Mouse (Mus musculus) ovary, postnatal 14 days (tissue): ENCODE measurements around the gene Gm13289.
"Not testable (repeated sequence)": the region's sequence is repeated elsewhere in the genome, so short reads cannot be mapped to it uniquely, and the experiment has no call there.

Experiments used
- DNase-seq: peaks from one replicate; pipeline ENCODE4 v3.0.0; 2022; ENCODE audit warnings: low spot score

Gm13289 gene

DNA sequence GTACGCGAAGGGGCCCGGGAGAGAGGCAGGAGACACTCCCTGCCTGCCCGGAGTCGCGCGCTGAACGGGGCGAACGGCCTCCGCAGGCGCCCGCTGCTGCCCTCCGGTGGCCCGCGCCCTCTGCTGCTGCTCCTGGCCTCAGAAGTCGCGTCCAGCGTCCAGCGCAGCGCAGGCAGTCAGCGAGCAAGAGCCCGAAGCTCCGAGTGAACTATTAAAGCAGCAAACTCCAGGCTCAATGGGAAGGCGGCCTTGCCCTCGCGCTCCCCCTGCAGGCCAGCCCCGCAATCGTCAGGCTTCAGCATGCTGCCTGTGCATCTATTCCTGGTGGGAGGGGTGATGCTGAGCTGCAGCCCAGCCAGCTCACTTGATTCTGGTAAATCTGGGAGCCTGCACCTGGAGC, at the start of gene Gm13289:
Gm13289 (plus strand) TSS at position 301 of the 400 bp plus-strand sequence.
- DNase-seq = not testable (repeated sequence)

DNA sequence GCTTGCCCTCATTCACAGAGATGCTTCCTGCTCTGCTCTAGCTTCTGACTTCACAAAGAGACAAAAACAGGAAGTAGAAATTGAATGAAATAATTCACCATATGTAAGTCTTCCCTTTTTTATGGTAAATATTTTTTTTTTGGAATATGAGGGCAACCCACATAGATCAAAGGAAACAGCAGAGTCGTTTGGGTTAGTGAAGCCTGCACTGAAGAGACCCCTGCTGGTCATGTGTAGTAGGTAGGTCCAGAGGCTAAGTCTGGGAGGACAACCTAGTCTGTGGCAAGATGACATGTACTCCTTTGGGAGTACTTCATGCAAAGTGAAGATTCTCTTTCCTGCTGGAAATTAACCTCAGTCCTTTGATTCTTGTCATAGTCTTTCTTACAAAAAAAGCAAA, 49.4 kb upstream of the Gm13289 start:
- no peak for DNase-seq

DNA sequence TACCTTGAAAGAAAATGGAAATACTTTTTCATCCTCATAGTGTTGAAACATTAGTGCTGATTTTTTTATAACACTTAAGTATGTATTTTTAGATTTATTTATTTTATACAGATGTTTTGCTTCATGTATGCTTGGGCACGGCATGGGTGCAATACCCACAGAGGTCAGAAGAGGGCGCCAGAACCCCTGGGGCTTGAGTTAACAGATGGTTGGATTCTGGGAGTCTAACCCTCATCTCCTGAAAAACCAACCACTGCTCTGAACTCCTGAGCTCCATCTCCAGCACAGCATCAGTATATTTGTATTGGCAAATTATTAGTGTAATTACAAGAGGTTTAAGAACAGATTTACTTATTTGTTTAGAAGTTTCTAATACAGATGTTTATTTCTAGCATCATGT, 38.2 kb upstream of the Gm13289 start:
- DNase-seq = peak; percentile 66

DNA sequence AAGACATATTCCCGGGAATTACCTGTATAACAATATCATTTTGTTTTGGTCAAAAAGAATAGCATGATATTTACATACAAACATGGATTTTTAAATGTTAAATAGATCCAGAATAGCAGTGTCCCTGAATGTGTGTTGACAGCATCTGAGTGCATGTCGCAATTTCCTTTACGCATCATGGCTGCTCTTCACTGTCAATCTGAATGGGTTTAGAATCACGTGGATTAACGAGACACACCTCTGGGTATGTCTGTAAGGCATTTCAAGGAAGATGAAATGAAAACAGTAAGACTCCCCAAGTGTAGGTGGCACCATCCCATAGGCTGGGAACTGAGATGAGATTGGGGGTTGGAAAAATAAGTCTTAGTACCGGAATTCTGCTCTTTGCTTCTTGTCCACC, 37.7 kb upstream of the Gm13289 start:
- DNase-seq = no peak

DNA sequence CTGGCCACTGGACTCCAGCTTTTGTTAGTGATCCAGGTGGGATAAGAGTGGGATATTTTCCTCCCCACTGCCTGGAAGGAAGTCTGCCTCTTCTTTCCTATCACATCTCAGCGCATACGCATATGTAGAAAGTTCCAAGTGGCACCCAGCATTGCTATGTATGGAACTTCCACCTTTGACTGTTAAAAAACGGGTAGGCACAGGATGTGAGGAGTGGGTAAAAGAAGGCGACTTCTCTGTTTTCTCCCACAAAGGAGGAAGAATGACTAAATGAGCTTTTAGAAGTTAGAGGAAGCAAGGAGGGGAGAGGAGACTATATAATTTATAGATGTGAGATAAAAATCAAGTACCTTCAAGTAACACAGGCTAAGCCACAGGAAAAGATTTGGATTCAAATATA, 35.3 kb upstream of the Gm13289 start:
- DNase-seq = no peak

DNA sequence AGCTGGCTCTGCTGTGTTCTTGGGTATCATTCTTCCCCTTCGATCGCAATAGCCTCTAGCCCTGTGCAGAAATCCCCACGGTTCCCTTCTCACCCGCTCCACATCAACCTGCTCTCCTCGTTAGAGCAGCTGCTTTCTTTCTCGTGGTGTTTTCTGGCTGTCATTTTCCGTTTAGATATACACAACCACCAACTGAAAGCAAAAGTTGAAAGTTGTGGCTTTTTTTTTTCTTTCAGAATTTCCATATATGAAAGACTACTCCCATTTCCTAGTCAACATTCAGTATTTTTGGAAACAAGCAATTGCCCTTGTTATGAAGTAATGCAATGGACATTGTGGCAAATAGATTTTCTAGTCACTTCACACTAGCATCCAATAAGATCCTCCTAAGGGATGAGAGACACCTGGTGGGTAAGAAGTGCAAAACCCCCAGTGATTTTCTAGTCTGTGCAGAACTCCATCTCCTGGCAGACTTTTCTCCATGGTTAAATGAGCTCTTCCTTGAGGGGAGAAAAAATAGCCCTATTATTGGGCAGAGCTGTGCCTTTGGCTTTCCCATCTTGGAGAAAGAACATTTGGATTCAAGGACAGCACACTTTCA, 33.9 kb upstream of the Gm13289 start:
- no peak for DNase-seq

DNA sequence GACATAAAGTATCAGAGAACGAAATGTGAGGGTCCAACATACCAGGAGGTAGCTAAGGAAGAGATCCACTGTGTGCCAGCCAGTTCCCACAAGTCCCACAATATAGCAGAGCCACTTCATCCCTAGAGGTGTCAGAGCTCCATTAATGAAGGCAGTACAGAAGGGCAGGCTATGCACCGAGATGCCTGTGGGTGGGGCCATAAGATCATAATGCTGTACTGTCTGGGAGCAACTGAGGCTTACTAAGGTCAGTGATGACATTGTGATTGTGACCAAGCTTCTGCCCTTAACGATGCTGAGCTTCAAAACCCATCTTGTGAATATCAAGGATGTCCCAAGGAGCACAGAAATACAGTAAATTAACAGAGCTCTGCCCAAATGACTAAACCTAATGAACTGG, 32.5 kb upstream of the Gm13289 start:
- no peak for DNase-seq

DNA sequence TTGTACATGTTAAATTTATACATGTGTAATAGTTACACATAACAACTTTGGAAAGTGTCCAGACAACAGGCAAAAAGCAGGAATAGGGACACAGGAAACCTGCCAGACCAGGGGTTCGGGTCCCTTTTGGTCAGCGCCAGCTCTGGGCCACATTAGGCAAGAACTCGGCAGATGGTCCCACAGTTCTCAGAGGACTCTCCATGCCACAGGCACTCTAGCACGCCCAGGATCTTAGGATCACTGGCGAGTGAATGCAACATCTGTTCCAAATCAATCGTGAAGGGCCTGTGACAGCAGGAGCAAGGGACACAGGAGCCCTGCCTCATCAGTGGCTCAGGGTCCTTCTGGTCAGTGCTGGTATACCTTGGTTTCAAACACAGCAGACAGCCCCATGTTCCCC, 26.8 kb upstream of the Gm13289 start:
- DNase-seq = no peak

DNA sequence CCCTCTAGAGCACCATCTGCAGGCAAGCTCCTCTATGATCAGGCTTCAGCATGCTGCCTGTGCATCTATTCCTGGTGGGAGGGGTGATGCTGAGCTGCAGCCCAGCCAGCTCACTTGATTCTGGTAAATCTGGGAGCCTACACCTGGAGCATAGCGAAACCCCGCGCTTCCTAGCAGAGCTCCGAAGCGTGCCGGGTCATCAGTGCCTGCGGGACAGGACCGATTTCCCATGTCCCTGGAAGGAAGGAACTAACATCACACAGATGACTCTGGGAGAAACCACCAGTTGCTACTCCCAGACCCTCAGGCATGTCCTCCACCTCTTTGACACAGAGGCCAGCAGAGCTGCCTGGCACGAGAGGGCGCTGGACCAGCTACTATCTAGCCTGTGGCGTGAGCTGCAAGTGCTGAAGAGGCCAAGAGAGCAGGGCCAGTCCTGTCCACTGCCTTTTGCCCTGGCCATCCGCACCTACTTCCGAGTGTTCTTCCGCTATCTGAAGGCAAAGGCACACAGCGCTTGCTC, 21.8 kb upstream of the Gm13289 start, which contains the start of gene Gm13271:
Gm13271 (plus strand) TSS at position 51 of the 523 bp plus-strand sequence.
- peak; percentile 73 for DNase-seq

DNA sequence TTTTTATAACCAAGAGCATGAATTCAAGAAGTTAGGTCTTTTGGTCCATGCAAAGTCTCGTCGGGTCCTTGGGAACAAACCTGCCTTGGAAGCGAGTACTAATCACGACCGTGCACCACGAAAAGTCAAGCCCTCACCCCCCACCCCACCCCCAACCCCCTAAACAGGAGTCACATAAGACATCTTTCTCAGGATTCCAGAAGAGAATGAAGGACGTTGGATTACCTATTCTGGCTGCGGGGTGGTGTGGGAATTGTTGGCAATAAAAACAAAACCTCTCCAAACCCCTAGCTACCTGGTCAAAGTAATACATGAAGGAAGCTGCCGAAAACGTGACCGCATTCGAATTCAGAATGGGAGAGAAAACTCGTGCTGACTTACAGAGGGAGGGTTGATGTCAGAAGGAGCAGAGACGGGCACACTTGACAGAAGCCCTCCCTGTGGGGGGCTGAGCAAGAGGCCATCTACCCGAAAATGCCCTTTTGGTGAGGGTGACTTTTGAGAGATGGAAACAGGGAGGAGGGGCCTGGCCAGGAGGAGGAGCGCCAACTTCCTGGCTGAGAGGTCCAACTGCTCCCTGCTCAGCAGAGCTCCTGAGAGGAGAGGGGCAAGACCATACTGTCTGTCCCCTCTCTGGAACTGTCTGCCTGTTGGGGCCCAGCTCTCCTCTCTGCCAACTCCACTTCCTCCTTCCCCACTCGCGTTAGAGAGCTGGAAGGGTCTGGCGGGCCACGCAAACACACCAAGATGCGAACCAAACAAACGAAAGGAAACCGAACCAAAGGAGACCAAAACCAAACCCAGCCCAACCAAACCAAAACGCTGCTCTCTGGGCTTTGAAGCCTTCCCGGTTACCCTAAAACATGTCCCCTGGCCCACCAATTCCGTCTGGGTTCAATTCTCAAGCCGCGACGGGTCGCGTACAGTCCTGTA, 19.9 kb upstream of the Gm13289 start:
- not testable (repeated sequence) for DNase-seq

DNA sequence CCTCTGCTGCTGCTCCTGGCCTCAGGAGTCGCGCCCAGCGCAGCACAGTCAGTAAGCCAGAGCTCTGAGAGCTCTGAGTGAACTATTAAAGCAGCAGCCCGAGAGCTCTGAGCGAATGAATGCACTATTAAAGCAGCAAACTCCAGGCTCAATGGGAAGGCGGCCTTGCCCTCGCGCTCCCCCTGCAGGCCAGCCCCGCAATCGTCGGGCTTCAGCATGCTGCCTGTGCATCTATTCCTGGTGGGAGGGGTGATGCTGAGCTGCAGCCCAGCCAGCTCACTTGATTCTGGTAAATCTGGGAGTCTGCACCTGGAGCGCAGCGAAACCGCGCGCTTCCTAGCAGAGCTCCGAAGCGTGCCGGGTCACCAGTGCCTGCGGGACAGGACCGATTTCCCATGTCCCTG, 19.1 kb upstream of the Gm13289 start:
- peak; percentile 87 for DNase-seq

DNA sequence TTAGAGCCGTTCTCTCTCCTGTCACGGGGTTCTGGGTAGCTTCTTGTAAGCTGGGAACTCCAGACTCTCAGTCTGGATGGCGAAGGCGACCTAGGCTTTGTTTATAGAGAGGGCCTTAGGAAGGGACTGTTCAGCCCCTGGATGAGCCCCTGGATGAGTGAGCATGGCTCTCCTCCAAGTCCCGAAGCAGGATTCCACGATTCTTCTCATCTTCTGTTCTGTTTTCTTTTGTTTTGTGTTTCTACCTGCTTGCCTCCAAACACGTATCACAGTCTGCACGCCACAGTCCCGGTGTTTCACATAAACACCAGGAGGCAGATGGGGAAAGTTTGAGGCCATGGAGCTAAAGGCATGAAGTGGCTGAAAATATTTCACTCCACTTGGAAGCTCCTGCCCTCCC, 18.0 kb upstream of the Gm13289 start:
- not testable (repeated sequence) for DNase-seq

DNA sequence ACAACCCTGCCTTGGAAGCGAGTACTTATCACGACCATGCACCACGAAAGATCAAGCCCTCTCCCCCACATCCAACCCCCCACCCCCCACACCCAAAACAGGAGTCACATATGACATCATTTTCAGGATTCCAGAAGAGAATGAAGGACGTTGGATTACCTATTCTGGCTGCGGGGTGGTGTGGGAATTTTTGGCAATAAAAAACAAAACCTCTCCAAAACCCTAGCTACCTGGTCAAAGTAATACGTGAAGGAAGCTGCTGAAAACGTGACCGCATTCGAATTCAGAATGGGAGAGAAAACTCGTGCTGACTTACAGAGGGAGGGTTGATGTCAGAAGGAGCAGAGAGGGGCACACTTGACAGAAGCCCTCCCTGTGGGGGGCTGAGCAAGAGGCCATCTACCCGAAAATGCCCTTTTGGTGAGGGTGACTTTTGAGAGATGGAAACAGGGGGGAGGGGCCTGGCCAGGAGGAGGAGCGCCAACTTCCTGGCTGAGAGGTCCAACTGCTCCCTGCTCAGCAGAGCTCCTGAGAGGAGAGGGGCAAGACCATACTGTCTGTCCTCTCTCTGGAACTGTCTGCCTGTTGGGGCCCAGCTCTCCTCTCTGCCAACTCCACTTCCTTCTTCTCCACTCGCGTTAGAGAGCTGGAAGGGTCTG, 17.0 kb upstream of the Gm13289 start, which contains the start of gene Gm13283:
Gm13283 (plus strand) TSS at position 510 of the 659 bp plus-strand sequence.
- peak; percentile 34 for DNase-seq

DNA sequence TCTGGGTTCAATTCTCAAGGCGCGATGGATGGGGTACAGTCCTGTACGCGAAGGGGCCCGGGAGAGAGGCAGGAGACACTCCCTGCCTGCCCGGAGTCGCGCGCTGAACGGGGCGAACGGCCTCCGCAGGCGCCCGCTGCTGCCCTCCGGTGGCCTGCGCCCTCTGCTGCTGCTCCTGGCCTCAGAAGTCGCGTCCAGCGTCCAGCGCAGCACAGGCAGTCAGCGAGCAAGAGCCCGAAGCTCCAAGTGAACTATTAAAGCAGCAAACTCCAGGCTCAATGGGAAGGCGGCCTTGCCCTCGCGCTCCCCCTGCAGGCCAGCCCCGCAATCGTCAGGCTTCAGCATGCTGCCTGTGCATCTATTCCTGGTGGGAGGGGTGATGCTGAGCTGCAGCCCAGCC, 16.3 kb upstream of the Gm13289 start:
- peak; percentile 42 for DNase-seq

DNA sequence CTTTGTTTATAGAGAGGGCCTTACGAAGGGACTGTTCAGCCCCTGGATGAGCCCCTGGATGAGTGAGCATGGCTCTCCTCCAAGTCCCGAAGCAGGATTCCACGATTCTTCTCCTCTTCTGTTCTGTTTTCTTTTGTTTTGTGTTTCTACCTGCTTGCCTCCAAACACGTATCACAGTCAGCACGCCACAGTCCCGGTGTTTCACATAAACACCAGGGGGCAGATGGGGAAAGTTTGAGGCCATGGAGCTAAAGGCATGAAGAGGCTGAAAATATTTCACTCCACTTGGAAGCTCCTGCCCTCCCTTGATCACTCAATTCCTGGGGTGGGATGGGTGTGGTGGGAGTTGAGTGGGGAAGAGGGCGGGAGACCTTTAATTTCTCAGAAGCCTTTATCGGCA, 14.9 kb upstream of the Gm13289 start:
- peak; percentile 65 for DNase-seq

DNA sequence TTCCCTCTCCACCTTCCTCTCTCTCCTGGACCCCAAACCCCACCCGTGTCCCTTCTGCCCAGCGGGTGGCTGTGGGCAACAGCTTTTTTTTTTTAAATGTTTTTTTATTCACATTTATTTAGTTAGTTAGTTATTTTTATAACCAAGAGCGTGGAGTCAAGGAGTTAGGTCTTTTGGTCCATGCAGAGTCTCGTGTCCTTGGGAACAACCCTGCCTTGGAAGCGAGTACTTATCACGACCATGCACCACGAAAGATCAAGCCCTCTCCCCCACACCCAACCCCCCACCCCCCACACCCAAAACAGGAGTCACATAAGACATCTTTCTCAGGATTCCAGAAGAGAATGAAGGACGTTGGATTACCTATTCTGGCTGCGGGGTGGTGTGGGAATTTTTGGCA, 14.4 kb upstream of the Gm13289 start:
- DNase-seq = not testable (repeated sequence)

DNA sequence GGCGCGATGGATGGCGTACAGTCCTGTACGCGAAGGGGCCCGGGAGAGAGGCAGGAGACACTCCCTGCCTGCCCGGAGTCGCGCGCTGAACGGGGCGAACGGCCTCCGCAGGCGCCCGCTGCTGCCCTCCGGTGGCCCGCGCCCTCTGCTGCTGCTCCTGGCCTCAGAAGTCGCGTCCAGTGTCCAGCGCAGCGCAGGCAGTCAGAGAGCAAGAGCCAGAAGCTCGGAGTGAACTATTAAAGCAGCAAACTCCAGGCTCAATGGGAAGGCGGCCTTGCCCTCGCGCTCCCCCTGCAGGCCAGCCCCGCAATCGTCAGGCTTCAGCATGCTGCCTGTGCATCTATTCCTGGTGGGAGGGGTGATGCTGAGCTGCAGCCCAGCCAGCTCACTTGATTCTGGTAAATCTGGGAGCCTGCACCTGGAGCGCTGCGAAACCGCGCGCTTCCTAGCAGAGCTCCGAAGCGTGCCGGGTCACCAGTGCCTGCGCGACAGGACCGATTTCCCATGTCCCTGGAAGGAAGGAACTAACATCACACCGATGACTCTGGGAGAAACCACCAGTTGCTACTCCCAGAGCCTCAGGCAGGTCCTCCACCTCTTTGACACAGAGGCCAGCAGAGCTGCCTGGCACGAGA, 13.2 kb upstream of the Gm13289 start:
- DNase-seq = not testable (repeated sequence)

DNA sequence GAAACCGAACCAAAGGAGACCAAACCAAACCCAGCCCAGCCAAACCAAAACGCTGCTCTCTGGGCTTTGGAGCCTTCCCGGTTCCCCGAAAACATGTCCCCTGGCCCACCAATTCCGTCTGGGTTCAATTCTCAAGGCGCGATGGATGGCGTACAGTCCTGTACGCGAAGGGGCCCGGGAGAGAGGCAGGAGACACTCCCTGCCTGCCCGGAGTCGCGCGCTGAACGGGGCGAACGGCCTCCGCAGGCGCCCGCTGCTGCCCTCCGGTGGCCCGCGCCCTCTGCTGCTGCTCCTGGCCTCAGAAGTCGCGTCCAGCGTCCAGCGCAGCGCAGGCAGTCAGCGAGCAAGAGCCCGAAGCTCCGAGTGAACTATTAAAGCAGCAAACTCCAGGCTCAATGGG, 3.2 kb upstream of the Gm13289 start, which contains the start of gene Gm13290:
Gm13290 (plus strand) TSS at position 301 of the 400 bp plus-strand sequence.
- not testable (repeated sequence) for DNase-seq

DNA sequence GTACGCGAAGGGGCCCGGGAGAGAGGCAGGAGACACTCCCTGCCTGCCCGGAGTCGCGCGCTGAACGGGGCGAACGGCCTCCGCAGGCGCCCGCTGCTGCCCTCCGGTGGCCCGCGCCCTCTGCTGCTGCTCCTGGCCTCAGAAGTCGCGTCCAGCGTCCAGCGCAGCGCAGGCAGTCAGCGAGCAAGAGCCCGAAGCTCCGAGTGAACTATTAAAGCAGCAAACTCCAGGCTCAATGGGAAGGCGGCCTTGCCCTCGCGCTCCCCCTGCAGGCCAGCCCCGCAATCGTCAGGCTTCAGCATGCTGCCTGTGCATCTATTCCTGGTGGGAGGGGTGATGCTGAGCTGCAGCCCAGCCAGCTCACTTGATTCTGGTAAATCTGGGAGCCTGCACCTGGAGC, 2.8 kb downstream of the Gm13289 start, which contains the start of gene Gm13272:
Gm13272 (plus strand) TSS at position 301 of the 400 bp plus-strand sequence.
- not testable (repeated sequence) for DNase-seq

DNA sequence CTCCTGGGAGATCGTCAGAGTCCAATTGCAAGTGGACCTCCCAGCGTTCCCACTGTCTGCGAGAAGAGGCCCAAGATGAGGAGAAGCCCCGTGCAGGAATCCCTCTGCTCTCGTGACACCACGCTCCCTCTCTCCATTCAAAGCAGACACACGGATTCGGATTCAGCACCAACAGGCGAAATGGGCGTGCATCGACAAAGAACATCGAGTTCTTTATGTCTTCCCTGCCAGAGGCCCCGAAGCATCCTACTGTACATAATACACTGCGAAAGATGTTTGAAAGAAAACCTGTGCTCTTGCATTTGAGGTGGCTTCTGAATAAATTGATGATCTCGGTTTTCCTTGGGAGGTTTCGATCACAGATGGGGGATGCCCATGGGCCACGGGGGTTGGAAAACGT, 3.6 kb downstream of the Gm13289 start:
- not testable (repeated sequence) for DNase-seq

DNA sequence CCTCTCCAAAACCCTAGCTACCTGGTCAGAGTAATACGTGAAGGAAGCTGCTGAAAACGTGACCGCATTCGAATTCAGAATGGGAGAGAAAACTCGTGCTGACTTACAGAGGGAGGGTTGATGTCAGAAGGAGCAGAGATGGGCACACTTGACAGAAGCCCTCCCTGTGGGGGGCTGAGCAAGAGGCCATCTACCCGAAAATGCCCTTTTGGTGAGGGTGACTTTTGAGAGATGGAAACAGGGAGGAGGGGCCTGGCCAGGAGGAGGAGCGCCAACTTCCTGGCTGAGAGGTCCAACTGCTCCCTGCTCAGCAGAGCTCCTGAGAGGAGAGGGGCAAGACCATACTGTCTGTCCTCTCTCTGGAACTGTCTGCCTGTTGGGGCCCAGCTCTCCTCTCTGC, 5.1 kb downstream of the Gm13289 start, which contains the start of gene Ifnz:
Ifnz (plus strand) TSS at position 301 of the 400 bp plus-strand sequence.
- DNase-seq = not testable (repeated sequence)
